Mouse (Mus musculus) cerebellum, postnatal 4 days (tissue): ENCODE measurements around the gene B3glct.

ENCODE experiments used
- DNase-seq, 2 experiments: peaks; one replicate each; pipeline ENCODE4 v3.0.0; 2022; ENCODE audit warnings: low spot score in 2 of 2, mixed read lengths in 1 of 2

The B3glct gene

DNA sequence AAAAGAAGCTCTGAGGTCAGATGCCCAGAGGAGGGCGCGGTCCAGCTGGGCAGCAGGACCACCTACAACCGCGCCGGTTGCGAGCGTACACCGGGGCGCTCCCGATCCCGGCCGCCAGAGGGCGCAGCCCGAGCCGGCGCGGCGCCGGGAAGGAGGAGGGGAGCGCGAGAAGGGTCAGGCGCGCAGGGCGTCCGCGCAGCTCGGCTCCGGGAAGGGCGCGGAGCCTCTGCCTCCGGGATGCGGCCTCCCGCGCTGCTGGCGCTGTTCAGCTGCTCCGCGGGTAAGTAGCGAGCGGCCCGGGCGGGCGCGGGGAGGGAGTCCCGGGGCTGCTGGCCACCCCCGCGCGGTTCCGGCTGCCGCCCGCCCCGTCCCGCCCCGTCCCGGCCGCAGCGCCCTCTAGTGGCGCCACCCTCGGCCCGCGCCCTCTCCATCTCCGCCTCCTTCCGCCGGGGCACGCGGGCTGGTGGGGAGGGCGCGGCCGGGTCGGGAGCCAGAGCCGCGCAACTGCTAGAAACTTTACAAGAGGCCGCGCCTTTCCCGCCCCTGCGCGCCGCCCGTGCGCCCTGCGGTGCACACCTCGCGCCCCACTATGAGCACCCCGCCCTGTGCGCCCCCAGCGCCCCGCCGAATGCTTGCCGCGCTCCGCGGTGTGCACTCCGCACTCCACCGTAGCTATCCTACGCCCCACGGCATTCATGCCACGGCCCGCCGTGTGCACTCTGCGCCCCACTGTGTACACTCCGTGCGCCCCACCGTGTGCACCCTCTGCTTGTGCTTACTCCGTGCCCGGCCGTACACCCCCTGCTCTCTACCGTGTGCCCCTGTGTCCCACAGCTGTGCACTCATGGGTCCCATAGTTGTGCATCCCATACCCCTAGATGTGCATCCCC is at the start of gene B3glct:
Gene B3glct (plus strand): TSS at position 131 of the 890 bp plus-strand sequence.
- DNase-seq, result peak; percentile 72 to 91

DNA sequence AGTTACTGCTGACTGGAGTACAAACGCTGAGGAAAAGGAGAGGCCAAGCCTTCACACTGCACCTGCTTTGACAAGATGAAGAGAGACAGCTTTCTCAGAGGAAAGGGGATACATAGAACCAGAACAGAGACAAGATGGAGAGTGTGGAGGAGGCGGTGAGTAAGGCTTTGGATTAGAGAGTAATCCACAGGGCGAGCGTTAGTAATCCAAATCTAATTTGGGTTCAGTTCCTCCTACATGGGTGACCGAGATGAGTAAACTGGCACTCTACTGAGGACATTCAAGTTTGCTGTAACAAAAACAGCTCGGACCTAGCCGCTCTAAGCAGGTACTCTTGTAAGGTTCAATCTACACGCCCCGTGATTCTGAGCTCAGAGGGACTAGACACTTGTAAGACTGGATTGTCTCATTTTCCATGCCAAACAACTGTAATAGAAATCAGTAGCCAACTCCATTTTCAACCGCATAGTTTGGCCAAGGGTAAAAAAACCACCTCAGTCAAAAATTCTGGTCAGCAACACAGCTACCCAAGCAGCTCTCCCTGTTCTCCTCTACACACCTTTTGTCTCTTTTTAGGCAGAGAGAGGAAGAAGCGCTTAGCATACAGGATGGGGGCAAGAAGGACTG is 43.5 kb upstream of the B3glct start:
- no peak for DNase-seq

DNA sequence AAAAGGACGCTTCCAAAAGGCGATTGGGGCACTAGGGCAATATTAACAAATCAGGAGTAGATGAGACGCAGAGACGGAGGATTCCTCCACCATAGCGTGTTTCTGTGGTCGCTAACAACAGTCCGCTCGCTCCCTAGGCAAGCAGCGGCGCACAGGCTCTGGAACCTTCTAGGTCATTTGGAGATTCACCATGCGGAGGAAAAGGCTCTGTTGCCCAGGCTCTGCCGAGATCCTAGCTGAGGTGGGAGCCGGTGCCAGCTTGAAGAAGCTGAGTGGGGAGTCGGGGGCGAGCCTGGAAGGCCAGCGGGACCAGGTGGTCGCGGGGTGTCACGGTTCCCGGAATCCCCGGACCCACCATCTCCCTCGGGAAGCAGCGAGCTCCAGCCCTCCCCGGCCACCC is 42.5 kb upstream of the B3glct start:
- no peak for DNase-seq

DNA sequence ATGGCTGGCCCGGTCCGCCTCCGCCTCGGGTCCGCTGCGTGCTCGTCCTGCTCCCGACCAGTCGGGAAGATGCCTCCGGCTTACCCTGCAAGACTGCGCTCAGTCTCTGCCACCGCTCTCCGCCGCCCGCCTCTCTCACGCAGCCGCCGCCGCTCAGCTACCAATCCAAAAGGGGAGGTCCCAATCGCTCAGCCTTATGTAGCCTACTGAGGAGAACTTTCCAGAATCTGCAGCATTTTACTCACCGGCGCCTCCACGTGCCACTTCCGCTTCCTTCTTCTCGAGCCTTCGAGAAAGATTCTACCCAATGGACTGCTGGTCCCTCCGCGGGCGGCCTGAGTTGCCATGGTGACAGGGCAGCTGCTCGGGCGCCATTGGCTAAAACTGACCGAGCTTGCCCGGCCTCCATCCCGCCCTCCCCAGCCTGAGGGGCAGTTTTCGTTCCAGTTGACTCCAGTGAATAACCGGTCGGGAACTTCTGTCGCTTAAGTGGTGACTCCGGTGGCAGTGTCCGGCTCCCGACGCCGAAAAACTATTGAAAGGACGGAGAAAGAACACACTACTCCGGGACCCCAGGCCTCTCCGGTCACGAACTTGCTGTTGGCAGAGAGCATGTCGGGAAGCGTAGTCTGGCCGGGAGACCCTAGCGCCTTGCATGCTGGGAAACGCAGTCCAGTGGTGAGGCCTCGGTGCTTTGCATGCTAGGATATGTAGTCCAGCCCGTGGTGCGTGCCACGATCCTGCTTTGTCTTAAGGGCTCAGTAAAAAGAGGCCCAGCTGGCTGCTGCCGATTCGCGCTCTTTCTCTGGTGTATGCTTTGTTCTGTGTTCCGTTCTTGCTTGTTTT is 41.7 kb upstream of the B3glct start, which contains the start of gene Hsph1:
Gene Hsph1 (minus strand): TSS at position 302 of the 846 bp plus-strand sequence.
- DNase-seq, result peak; percentile 99 to 100

DNA sequence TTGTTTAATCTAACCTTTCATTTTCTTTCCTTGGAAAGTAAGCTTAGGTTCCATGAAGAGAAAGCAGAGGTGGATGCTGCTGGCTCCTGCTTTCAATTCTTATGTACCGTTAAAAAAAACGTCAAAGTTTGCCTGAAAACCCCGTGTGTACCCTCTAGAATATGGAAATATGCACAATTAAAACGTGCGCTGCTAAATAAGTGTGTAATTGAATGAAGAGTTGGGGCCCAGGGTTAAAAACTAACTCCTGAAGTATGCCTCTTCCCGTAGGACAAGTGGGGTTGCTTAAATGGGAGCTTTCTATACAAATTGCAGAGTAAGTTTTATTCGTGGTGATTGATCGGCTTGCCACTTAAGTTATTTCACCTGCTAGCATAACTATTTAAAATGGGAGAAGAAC is 40.7 kb upstream of the B3glct start:
- no peak for DNase-seq

DNA sequence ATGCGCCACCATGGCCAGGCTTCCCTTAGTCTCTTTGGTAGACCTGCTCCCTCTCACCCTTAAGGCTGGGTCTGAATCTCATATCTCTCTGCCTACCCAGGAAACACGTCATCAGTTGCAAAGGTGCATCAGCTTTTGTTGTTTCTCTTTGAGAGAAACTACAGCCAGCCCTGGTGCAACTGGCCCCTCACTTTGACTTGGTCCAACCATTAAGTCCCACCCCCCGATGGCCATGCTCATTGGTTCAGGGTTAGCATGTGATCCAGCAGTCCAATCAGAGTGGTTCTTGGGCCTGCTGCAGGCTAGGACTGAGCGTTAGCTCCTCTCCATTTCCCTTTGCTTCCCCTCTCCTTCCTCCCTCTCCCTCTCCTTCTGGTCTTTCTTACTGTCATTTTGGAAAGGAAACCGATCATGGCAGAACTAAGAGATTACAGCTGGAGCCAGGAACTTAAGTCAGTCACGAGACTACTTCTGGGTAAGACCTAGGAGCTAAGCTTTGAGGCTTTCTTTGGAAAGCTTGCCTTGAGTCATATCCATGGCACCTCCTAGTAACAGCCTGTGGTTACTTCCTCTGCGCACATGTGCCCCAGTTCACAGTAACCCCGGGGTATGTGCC is 36.6 kb upstream of the B3glct start:
- no peak for DNase-seq

DNA sequence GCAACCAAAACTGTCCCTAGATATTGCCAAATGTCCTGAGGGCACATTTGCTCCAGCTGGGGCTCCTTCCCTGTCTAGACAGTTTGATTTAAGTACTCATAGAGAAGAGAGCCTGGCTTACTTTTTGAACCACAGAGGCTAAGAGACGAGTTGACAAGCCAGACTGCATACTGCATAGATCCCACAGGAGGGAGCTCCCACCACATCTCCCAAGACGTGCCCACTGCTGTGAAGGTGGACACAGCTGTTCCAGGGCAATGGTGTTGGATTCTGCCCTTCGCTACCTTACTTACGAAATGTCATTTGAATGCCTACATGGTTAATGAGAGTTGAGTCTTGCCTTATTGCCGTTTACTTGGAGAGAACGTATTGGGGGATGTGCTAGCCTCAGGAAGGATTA is 35.7 kb upstream of the B3glct start:
- DNase-seq, result no peak

DNA sequence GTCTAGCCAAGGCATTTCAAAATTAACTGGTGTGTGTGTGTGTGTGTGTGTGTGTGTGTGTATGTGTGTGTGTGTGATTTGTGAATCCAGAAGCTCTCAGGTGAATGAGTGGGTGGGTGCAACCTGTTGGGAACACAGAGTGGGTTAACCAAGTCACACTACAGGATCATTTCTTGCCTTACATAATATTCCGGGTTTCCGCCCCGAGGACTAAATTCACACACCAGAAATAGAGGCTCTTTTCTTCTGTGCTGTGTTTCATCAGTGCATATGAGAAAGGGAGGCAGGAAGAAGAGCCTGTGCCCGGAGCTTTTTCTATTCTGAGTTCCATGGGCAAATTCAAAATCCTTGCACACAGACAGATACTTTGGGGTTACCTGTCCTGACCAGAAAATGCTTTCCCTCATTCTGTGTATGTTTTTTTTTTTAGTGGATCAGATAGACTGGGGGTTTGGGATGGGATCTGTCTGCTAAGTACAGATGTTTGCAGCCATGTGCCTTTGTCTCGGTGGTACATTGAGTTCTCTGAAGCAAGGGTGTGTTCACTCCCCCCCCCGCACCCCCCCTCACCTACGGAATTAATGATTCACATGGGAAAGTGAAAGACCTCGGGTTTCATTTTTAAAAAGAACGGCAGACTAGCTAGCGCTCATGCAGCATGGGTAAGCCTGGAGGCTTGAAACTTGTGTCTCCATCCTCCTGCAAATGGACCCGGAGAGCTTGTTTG is 35.1 kb upstream of the B3glct start:
- DNase-seq, result no peak

DNA sequence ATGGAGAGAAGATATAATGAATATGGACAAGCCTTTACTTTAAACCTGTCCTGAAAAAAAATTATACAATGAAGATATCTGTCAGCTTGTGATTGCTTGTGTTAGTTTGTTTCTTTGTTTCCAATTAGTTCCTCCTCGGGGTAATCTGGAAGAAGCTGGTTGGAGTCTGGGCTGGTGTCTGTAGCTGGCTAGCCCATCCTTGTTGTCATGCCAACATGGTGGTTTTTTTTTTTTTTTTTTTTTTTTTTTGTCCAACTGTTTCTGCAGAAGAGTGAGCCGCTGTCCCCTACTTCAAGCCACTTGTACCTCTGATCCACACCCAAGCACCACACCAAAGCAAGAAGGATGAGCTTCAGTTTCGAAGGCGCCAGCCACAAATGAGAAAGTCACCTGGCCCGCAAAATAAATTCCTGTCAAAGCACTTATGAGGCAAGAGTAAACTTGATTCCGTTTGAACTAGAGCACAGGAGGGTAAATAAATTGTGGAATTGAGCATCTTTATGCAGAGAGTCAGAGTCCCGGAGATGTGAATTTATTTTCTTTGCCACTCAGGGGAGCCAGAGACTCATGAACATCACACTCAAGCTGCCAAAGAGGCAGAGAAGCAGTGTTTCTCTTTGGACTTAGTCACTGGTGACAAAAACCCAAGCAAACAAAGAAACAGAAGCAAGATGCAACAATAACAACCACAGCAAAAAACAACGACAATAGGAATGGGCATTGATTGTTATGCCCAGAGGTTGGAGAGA is 30.5 kb upstream of the B3glct start:
- DNase-seq, result no peak

DNA sequence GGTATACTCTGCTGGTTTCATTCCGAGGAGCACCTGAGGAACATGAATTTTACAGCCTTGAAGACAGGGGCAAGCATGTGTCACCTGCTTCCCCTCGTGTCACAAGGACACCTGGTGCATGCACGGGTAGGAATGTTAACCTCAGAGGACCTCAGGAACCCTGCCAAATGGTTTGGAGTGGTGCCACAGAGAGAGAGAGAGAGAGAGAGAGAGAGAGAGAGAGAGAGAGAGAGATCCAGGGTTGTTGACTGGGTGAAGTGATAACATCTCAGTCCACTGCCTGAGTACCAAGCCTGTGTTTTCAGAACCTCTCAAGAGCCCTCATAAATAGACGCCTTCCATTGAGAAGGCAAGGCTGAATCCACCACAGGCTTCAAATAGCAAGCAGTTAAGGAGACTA is 29.8 kb upstream of the B3glct start:
- no peak for DNase-seq

DNA sequence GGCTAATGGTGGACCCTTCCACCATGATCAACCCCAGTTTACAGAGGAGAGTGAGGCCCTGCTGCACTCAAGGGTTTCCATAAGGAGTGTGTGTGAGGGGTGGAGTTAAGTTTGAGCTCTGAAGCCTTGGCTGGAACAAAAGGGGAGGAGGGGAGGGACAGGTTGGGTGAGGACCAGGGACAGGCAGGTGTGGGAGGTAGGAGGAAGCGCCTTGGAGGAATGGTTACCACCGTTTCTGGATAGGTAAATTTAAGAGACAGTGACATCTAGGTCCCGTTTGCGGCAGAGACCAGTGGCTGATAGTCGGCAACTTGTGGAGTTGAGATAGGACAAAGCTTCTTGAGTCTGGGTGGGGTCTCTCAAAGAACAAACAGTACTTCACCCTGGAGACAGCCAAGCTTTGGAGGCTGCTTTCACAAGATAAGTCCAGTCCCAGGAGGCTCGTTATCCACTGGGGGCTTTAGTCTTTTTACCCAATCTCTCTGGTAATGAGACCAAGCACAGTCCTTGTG is 29.1 kb upstream of the B3glct start:
- no peak for DNase-seq

DNA sequence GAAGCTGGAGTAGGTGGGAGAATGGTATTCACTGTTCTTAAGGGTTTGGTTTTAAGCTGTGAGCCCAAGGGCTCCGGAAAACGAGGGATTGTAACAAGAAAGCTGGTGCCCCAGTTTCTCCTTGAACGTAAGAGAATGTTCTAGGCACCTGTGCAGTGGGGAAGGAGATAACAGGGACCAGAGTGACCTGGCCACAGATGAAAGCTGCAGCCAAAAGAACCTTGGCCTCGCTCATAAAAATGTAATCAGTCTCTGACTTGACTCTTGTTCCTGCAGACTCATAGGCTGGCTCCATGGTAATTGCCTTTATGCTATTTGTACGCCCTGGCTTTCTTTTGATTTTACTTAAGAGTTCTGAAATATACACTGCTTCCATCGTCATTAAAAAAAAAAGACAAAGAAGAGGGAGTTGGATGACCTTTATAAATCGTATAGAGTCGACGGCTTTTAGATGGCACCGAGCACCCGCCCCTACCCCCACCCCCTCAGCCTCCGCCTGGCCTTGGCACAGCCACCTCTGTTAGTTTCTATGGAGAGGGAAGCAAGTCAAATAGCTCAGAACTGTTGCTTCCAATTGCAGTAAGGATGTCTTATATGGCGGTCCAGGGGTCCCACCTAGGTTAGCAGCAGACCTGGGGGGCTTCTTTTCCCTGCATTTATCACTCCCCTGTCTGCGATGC is 28.4 kb upstream of the B3glct start:
- DNase-seq, result no peak

DNA sequence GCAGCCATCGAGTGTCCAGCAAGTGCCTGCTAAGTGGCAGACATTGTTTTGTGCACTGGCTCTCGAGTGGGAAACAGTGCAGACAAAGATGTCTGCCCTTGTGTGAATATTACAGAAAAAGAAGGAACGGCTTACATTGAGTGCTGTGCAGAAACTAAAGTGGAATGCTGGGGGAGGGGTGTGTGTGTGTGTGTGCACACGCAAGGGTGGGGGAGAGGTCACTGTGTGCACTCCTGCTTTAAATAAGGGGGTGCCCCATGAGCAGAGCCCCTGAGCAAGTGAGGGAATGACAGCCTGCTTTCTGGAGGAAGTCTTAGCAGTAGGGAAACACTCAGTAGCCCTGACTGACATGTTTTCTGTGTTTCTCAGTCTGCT is 27.9 kb upstream of the B3glct start:
- no peak for DNase-seq

DNA sequence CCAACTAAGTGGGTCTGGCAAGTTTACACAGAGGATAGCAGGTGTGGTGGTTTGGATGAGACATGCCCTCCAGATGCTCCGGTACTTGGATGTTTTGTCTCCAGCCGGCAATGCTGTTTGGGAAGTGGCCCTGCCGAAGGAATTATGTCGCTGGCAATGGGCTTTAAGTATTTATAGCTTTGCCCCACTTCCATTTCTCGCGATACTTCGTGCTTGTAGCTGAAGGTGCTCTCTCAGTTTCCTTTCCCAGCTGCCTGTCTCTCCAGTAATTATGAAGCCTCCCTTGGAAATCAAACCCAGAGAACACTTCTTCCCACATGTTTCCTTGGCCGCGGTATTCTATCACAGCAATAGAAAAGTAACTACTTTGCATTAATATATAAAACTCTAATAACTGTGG is 22.4 kb upstream of the B3glct start:
- no peak for DNase-seq

DNA sequence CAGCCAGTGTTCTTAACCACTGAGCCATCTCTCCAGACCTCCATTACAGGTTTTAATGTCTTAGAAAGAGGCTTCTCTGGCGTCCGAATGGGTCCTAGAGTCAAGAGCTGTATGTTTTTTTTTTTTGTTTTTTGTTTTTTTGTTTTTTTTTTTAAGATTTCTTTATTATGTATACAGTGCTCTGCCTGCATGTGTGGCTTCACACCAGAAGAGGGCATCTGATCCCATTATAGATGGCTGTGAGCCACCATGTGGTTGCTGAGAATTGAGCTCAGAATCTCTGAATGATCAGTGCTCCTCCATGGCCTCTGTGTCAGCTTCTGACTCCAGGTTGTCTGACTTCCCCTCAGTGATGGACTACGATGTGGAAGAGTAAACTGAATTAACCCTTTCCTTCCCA is 20.0 kb upstream of the B3glct start:
- DNase-seq, result no peak

DNA sequence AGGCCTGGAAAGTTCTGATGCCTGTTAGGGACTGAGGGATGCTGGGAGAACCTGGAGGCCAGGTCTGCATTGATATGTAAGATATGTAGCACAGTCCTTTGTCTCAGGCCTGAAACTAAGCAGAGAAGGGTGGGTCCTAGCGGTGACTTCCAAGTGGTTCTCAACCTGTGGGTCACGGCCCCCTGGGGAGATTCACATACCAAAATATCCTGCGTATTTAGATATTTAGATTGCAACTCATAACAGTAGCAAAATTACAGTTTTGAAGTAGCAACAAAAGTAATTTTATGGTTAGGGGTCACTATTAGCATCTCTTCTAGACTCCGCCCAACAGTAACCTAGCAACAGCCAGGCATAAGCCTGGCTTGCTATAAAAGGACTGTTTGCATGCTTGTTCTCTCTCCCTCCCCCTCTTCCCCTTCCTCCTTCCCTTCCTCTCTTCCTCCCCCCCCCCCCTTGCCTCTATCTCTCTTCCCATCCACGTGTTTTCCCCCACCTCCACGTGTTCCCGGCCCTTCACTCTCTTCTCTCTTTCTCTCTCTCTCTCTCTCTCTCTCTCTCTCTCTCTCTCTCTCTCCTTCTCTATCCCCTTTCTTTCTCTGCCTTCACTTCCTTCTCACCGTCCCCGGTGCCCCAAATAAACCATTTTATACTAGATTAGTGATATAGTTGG is 19.2 kb upstream of the B3glct start:
- no peak for DNase-seq

DNA sequence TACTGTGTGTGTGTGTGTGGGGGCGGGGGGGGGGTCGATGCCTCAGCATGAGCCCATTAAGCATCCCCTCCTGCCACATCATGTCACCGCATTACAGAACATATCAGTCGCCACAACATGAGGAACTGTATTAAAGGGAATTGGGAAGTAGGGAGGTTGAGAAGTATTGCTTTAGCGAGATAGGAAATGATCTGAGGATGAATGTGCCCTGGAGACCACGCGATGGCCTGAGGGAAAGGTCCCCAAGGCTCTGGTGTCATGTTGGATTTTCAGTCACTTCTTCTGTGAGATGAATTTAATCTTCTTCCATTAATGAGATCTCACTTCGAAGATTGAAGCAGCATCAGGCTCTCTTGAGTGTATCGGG is 18.6 kb upstream of the B3glct start:
- no peak for DNase-seq

DNA sequence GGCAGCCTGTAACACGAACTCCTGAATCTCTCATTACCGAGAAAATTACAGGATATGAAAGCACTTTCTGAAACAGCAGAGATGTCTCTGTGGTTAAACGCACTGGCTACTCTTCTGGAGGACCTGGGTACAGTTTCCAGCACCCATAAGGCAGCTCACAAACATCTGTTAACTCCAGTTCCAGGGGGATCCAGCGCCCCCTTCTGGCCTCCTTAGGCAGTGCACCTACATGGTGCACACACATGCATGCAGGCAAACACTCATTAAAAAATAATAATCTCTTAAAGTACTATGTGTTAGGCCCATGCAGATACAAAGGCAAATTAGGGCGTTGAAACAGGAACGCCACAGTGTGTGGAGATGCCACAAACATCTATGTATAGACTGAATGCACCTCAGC is 16.6 kb upstream of the B3glct start:
- no peak for DNase-seq

DNA sequence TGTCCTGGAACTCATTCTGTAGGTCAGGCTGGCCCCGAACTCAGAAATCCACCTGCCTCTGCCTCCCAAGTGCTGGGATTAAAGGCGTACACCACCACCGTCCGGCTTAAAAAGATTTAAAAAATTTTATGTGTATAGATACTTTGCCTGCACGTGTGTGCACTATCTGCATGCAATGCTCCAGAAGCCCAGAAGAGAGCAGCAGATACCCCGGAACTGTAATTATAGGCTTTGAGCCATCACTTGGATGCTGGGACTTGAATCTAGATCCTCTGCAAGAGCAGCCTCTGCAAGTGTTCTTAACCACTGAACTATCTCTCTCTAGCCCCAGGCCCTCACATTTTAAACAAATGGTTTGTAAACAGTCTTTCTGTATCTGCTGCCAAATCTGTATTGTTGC is 15.1 kb upstream of the B3glct start:
- no peak for DNase-seq
